Mouse (Mus musculus) lung, postnatal 36 days (tissue): Measurements from ENCODE around the gene Gng2.
A peak's percentile ranks its signal among the peaks of the same experiment; 100 is the strongest.

Experiments
- DNase-seq: peaks from one replicate; pipeline ENCODE4 v3.0.0; 2022; ENCODE audit warnings: mixed read lengths

Gng2 gene

GRCm38 (mm10) chr14:19976421-19977270 lies 781 bp downstream of the Gng2 start:
- peak; percentile 81 for DNase-seq

- DNase-seq: peak; percentile 29
Observed at GRCm38 (mm10) chr14:19974978-19975493, 2.4 kb downstream of the Gng2 start.

- DNase-seq: no peak
Observed at GRCm38 (mm10) chr14:19974429-19974828, 3.0 kb downstream of the Gng2 start.

- DNase-seq: no peak
Observed at GRCm38 (mm10) chr14:19972316-19973029, 5.0 kb downstream of the Gng2 start.

GRCm38 (mm10) chr14:19970845-19971244 lies 6.6 kb downstream of the Gng2 start:
- peak; percentile 25 for DNase-seq

- no peak for DNase-seq
Observed at GRCm38 (mm10) chr14:19970106-19970785, 7.2 kb downstream of the Gng2 start.

- DNase-seq: no peak
Observed at GRCm38 (mm10) chr14:19969566-19969965, 7.9 kb downstream of the Gng2 start.

GRCm38 (mm10) chr14:19969011-19969521 lies 8.4 kb downstream of the Gng2 start:
- DNase-seq: no peak

- peak; percentile 41 for DNase-seq
Observed at GRCm38 (mm10) chr14:19968321-19969010, 9.0 kb downstream of the Gng2 start.

- DNase-seq: no peak
Observed at GRCm38 (mm10) chr14:19967482-19967881, 9.9 kb downstream of the Gng2 start.

GRCm38 (mm10) chr14:19963961-19964505 lies 13.4 kb downstream of the Gng2 start:
- no peak for DNase-seq

- no peak for DNase-seq
Observed at GRCm38 (mm10) chr14:19961924-19962915, 15.2 kb downstream of the Gng2 start.

GRCm38 (mm10) chr14:19959860-19960259 lies 17.6 kb downstream of the Gng2 start:
- no peak for DNase-seq

GRCm38 (mm10) chr14:19955077-19955476 lies 22.4 kb downstream of the Gng2 start:
- no peak for DNase-seq

- DNase-seq: peak; percentile 35
Observed at GRCm38 (mm10) chr14:19950812-19951211, 26.6 kb downstream of the Gng2 start.

- no peak for DNase-seq
Observed at GRCm38 (mm10) chr14:19949475-19949874, 28.0 kb downstream of the Gng2 start.

GRCm38 (mm10) chr14:19946221-19946620 lies 31.2 kb downstream of the Gng2 start:
- no peak for DNase-seq

- no peak for DNase-seq
Observed at GRCm38 (mm10) chr14:19942732-19943131, 34.7 kb downstream of the Gng2 start.

GRCm38 (mm10) chr14:19942329-19942728 lies 35.1 kb downstream of the Gng2 start:
- no peak for DNase-seq

GRCm38 (mm10) chr14:19940066-19940465 lies 37.4 kb downstream of the Gng2 start:
- no peak for DNase-seq

GRCm38 (mm10) chr14:19938545-19938944 lies 38.9 kb downstream of the Gng2 start:
- no peak for DNase-seq
